Mouse (Mus musculus): Measurements from ENCODE around the gene C3. TPM values are rescaled to one million over a fixed set of nuclear protein-coding genes. Genes with fewer than 3 reads are reported as not detected.

C3 gene
- 1,862 and 2,152 TPM in 2 replicates for polyA plus RNA-seq (2012; rRNA removed)

GRCm38 (mm10) chr17:57228014-57228413 lies at the start of gene C3:
Gene C3 (minus strand): TSS chr17:57228136.

GRCm38 (mm10) chr17:57249186-57250181 lies 21.5 kb upstream of the C3 start, which contains the start of gene Trip10:
Gene Trip10 (plus strand): TSS chr17:57249455.

GRCm38 (mm10) chr17:57248201-57248699 lies 20.3 kb upstream of the C3 start, which contains the start of gene Gpr108:
Gene Gpr108 (minus strand): TSS chr17:57248446.

GRCm38 (mm10) chr17:57194041-57194507 lies 33.9 kb downstream of the C3 start, which contains the start of gene Tnfsf14:
Gene Tnfsf14 (minus strand): TSS chr17:57194177.

Other genes starting within 250 kb of the C3 start
- not detected in 2 replicates for gene Acer1, start 246.0 kb downstream of the C3 start, polyA plus RNA-seq (2012; rRNA removed)
- 62.4 and 68.4 TPM in 2 replicates for gene Clpp, start 237.8 kb downstream of the C3 start, polyA plus RNA-seq (2012; rRNA removed)
- 12.0 and 13.6 TPM in 2 replicates for gene Alkbh7, start 230.8 kb downstream of the C3 start, polyA plus RNA-seq (2012; rRNA removed)
- not detected in 2 replicates for gene Pspn, start 228.1 kb downstream of the C3 start, polyA plus RNA-seq (2012; rRNA removed)
- gene Gtf2f1, start 216.8 kb downstream of the C3 start, polyA plus RNA-seq (2012; rRNA removed) = 33.5 and 35.4 TPM in 2 replicates
- gene Gm17949, start 216.7 kb downstream of the C3 start, polyA plus RNA-seq (2012; rRNA removed) = not detected in 2 replicates
- gene Khsrp, start 196.6 kb downstream of the C3 start, polyA plus RNA-seq (2012; rRNA removed) = 20.2 and 25.5 TPM in 2 replicates
- not detected in 2 replicates for gene Slc25a41, start 186.5 kb downstream of the C3 start, polyA plus RNA-seq (2012; rRNA removed)
- gene Crb3, start 169.0 kb downstream of the C3 start, polyA plus RNA-seq (2012; rRNA removed) = 25.8 and 30.4 TPM in 2 replicates
- gene Slc25a23, start 168.3 kb downstream of the C3 start, polyA plus RNA-seq (2012; rRNA removed) = 22.2 and 24.0 TPM in 2 replicates
- gene Dennd1c, start 149.6 kb downstream of the C3 start, polyA plus RNA-seq (2012; rRNA removed) = 4.7 and 6.4 TPM in 2 replicates
- 0.28 and 0.30 TPM in 2 replicates for gene Tubb4a, start 140.4 kb downstream of the C3 start, polyA plus RNA-seq (2012; rRNA removed)
- 0.66 and 0.81 TPM in 2 replicates for gene Tnfsf9, start 122.8 kb downstream of the C3 start, polyA plus RNA-seq (2012; rRNA removed)
- gene Cd70, start 78.4 kb downstream of the C3 start, polyA plus RNA-seq (2012; rRNA removed) = not detected in 2 replicates
- gene Tnfsf14, start 34.0 kb downstream of the C3 start, polyA plus RNA-seq (2012; rRNA removed) = 2.1 and 2.3 TPM in 2 replicates
- 7.3 and 8.5 TPM in 2 replicates for gene Gpr108, start 20.3 kb upstream of the C3 start, polyA plus RNA-seq (2012; rRNA removed)
- 10.3 and 12.0 TPM in 2 replicates for gene Trip10, start 21.3 kb upstream of the C3 start, polyA plus RNA-seq (2012; rRNA removed)
- 10.6 and 12.6 TPM in 2 replicates for gene Vav1, start 51.0 kb upstream of the C3 start, polyA plus RNA-seq (2012; rRNA removed)
- gene Adgre1, start 130.6 kb upstream of the C3 start, polyA plus RNA-seq (2012; rRNA removed) = 20.6 and 21.6 TPM in 2 replicates